Mouse (Mus musculus): ENCODE measurements around the gene Zfp37.

GRCm38 (mm10) chr4:62278081-62278480 is 47.2 kb upstream of the Zfp37 start:
- TF ChIP-seq CTCF (IDR thresholded peaks at IDR 0.05; ENCODE audit: low read depth) (0 out of 2 replicates have a peak, but pooled peaks have one; percentile 27), EP300 (optimal IDR thresholded peaks at IDR 0.05) (no peak)

All from stomach, postnatal 0 days (tissue).